Mouse (Mus musculus) midbrain, embryonic 15.5 days (tissue): ENCODE measurements around the gene Acot3. TPM values are rescaled to one million over a fixed set of nuclear protein-coding genes. Genes with fewer than 3 reads are reported as not detected.

Source experiments
- polyA plus RNA-seq: library from polyadenylated mRNA; unstranded; fragments of >200 nt; fragmentation: Nextera tagmentation; extraction: Ambion mirVana; gene quantifications from 2 replicates; pipeline ENCODE4 v1.2.1, GENCODE M21; 2015

The Acot3 gene
- polyA plus RNA-seq, 1 experiment from 2014 or later: 2.4 TPM

Other genes with a start within 250 kb of the Acot3 start
- 16.0 and 17.5 TPM in 2 replicates for gene Numb, start 130.2 kb upstream of the Acot3 start, polyA plus RNA-seq
- gene Riox1, start 101.5 kb upstream of the Acot3 start, polyA plus RNA-seq: 10.6 and 12.7 TPM in 2 replicates
- gene Heatr4, start 67.3 kb upstream of the Acot3 start, polyA plus RNA-seq: 0.09 TPM in 1 of 2 replicates, not detected in the other
- 11.8 and 13.4 TPM in 2 replicates for gene Acot2, start 64.3 kb upstream of the Acot3 start, polyA plus RNA-seq
- 69.7 and 83.0 TPM in 2 replicates for gene Acot1, start 42.7 kb upstream of the Acot3 start, polyA plus RNA-seq
- 0.27 and 0.71 TPM in 2 replicates for gene Acot4, start 13.8 kb upstream of the Acot3 start, polyA plus RNA-seq
- not detected in 2 replicates for gene Gm49366, start 13.2 kb upstream of the Acot3 start, polyA plus RNA-seq
- 0.13 and 0.15 TPM in 2 replicates for gene Acot5, start 17.2 kb downstream of the Acot3 start, polyA plus RNA-seq
- gene Acot6, start 48.5 kb downstream of the Acot3 start, polyA plus RNA-seq: 1.1 and 1.3 TPM in 2 replicates
- gene Dnal1, start 62.2 kb downstream of the Acot3 start, polyA plus RNA-seq: 8.2 and 10.8 TPM in 2 replicates
- 6.5 and 7.7 TPM in 2 replicates for gene Pnma1, start 96.3 kb downstream of the Acot3 start, polyA plus RNA-seq
- 4.3 and 4.4 TPM in 2 replicates for gene Elmsan1, start 166.7 kb downstream of the Acot3 start, polyA plus RNA-seq
- gene Ptgr2, start 233.1 kb downstream of the Acot3 start, polyA plus RNA-seq: 15.8 and 16.6 TPM in 2 replicates